Mouse (Mus musculus) limb, embryonic 14.5 days (tissue): ENCODE measurements around the gene Zfp839. TPM values are rescaled to one million over a fixed set of nuclear protein-coding genes. Genes with fewer than 3 reads are reported as not detected.

Experiments
- ATAC-seq: fragments of 200-750 bp; cut with Nextera tagmentation; 2 replicates; pipeline ENCODE4 v1.8.0; 2017; ENCODE audit warnings: low read depth, moderate number of reproducible peaks, moderate TSS enrichment; ENCODE audit not compliant: low FRiP score
- DNase-seq: peaks from one replicate; pipeline ENCODE4 v3.0.0-alpha.2; 2015; ENCODE audit warnings: low spot score
- H3K27ac ChIP-seq: fragments of 300-500 bp; sonication (generic); replicated peaks from 2 replicates; pipeline ENCODE4 v1.5.1; 2014; ENCODE audit warnings: low read depth, mild to moderate bottlenecking, low read length, moderate library complexity, mixed read lengths
- H3K27me3 ChIP-seq: fragments of 300-500 bp; sonication (generic); 2 replicates; pipeline ENCODE4 v1.6.1; 2014; ENCODE audit warnings: low read length, mixed read lengths; ENCODE audit not compliant: control insufficient read depth, insufficient read depth
- H3K36me3 ChIP-seq: fragments of 300-500 bp; sonication (generic); 2 replicates; pipeline ENCODE4 v1.6.1; 2014; ENCODE audit warnings: mild to moderate bottlenecking, low read length, moderate library complexity, mixed read lengths; ENCODE audit not compliant: control insufficient read depth, insufficient read depth
- H3K4me1 ChIP-seq: fragments of 300-500 bp; sonication (generic); 2 replicates; pipeline ENCODE4 v1.6.1; 2014; ENCODE audit warnings: antibody characterized with exemption, low read length, mixed read lengths; ENCODE audit not compliant: control insufficient read depth, insufficient read depth
- H3K4me2 ChIP-seq: fragments of 300-500 bp; sonication (generic); replicated peaks from 2 replicates; pipeline ENCODE4 v1.6.1; 2014; ENCODE audit warnings: low read depth, mild to moderate bottlenecking, low read length, moderate library complexity; ENCODE audit not compliant: severe bottlenecking
- H3K4me3 ChIP-seq: fragments of 300-500 bp; sonication (generic); replicated peaks from 2 replicates; pipeline ENCODE4 v1.5.1; 2014; ENCODE audit warnings: low read length
- H3K9ac ChIP-seq: fragments of 300-500 bp; sonication (generic); 2 replicates; pipeline ENCODE4 v1.6.1; 2014; ENCODE audit warnings: mild to moderate bottlenecking, low read depth, low read length, moderate library complexity; ENCODE audit not compliant: severe bottlenecking
- H3K9me3 ChIP-seq: fragments of 300-500 bp; sonication (generic); 2 replicates; pipeline ENCODE4 v1.6.1; 2016; ENCODE audit warnings: low read length; ENCODE audit not compliant: control insufficient read depth
- POLR2A ChIP-seq: fragments of 200-500 bp; IDR thresholded peaks from 2 replicates; pipeline ENCODE4 v1.8.0; 2012; ENCODE audit warnings: inconsistent platforms, mild to moderate bottlenecking, moderate library complexity, borderline replicate concordance; ENCODE audit not compliant: insufficient read depth, insufficient read length; ENCODE audit errors: extremely low read depth
- WGBS: fragments of 180-500 bp; shearing (Covaris S2); extraction: QIAGEN DNeasy Blood & Tissue Kit; methylation state at CpG from one replicate; pipeline ENCODE4 v1.1.7; 2014; 5-methylcytosine and 5-hydroxymethylcytosine counted together
- polyA plus RNA-seq, 2 experiments: library from polyadenylated mRNA; depleted of rRNA in 1 of 2; stranded (reverse) in 1 of 2; unstranded in 1 of 2; fragments of >200 nt; fragmentation: Nextera tagmentation in 1 of 2; extraction: Ambion mirVana in 1 of 2; gene quantifications; 2 replicates each; pipeline versions ENCODE4 v1.2.1 to v1.2.3; 2012 to 2014

The Zfp839 gene
- 8.7 and 10.0 TPM in 2 replicates for polyA plus RNA-seq (2012; rRNA removed)
- 3.9 and 4.8 TPM in 2 replicates for polyA plus RNA-seq (2014; fragmentation: Nextera tagmentation; extraction: Ambion mirVana)

- H3K27me3 ChIP-seq, result peaks cover 5% of the 10 kb centered on the region; the same call in 1 of the 2 replicates
- peak within 1 kb of the TSS; percentile 73 for H3K4me2 ChIP-seq
- H3K27ac ChIP-seq, result peak within 1 kb of the TSS; percentile 83
- peak within 1 kb of the TSS; percentile 97 for H3K9ac ChIP-seq
- H3K4me3 ChIP-seq, result peak within 1 kb of the TSS; percentile 88
- H3K4me1 ChIP-seq, result peaks cover 10% of the 10 kb centered on the region; the same call in 1 of the 2 replicates
- peaks cover 4% of the 10 kb centered on the region for H3K36me3 ChIP-seq
- ATAC-seq (peak; percentile 87), DNase-seq (peak; percentile 80)
- WGBS, result under 1% methylated on average over 67 of the region's 89 CpGs
- H3K9me3 ChIP-seq, result no peaks in the 10 kb centered on the region
- peak; percentile 72; the same call in 1 of the 2 replicates for TF ChIP-seq POLR2A
Observed at GRCm38 (mm10) chr12:110850010-110850928, at the start of gene Zfp839. TSS of gene Zfp839 (plus strand) at chr12:110850253.

GRCm38 (mm10) chr12:110801876-110802464, 48.1 kb upstream of the Zfp839 start:
- Histone ChIP-seq H3K4me1 (no peaks in the 10 kb centered on the region), H3K9me3 (no peaks in the 10 kb centered on the region), H3K4me3 (no peak overlapping the region), H3K9ac (no peak overlapping the region), H3K27ac (no peak overlapping the region), H3K4me2 (no peak overlapping the region), H3K27me3 (no peaks in the 10 kb centered on the region), H3K36me3 (peaks cover 18% of the 10 kb centered on the region; the same call in 1 of the 2 replicates)
- TF ChIP-seq POLR2A, result no peak
- DNase-seq (no peak), ATAC-seq (no peak)
- WGBS, result 84% methylated on average over 10 of the region's 10 CpGs

GRCm38 (mm10) chr12:110802674-110803297, 47.3 kb upstream of the Zfp839 start:
- no peak for TF ChIP-seq POLR2A
- DNase-seq (no peak), ATAC-seq (peak; percentile 58; the same call in 1 of the 2 replicates)
- no peak overlapping the region for H3K27ac ChIP-seq
- H3K4me2 ChIP-seq, result no peak overlapping the region
- H3K4me1 ChIP-seq, result no peaks in the 10 kb centered on the region
- H3K4me3 ChIP-seq, result no peak overlapping the region
- H3K36me3 ChIP-seq, result peaks cover 15% of the 10 kb centered on the region; the same call in 1 of the 2 replicates
- 80% methylated on average over 5 of the region's 5 CpGs for WGBS
- H3K9me3 ChIP-seq, result no peaks in the 10 kb centered on the region
- no peaks in the 10 kb centered on the region for H3K27me3 ChIP-seq
- H3K9ac ChIP-seq, result no peak overlapping the region

- DNase-seq (no peak), ATAC-seq (peak; percentile 77)
- Histone ChIP-seq H3K4me2 (no peak overlapping the region), H3K27ac (no peak overlapping the region), H3K4me3 (no peak overlapping the region), H3K36me3 (peaks cover 16% of the 10 kb centered on the region), H3K9ac (no peak overlapping the region), H3K9me3 (no peaks in the 10 kb centered on the region), H3K27me3 (no peaks in the 10 kb centered on the region), H3K4me1 (no peaks in the 10 kb centered on the region)
- no peak for TF ChIP-seq POLR2A
- 26% methylated on average over 10 of the region's 10 CpGs for WGBS
Observed at GRCm38 (mm10) chr12:110804261-110804660, 45.8 kb upstream of the Zfp839 start.
